Comparison of ENCODE assay signal across 22 mouse cellular contexts in genomic region chr1:93970380-93970779, GRCm38 (mm10). TPM values are rescaled to one million over a fixed set of nuclear protein-coding genes. Genes with fewer than 3 reads are reported as not detected.
"Had no signal": no experiment of that assay in that cellular context is flagged by ENCODE, and none has a peak within 500 bp of the region (broad histone marks: within the 10 kb centered on the region; RNA-seq: fewer than 3 reads in every experiment).

No protein-coding gene starts in this region.

RNA-seq across cellular contexts. Expression of gene Gal3st2c, which starts 19.9 kb away (rescaled TPM):
- polyA plus RNA-seq: heart, embryonic 10.5 days; heart, embryonic 13.5 days; hindbrain, embryonic 10.5 days; hindbrain, embryonic 11.5 days; hindbrain, embryonic 12.5 days; hindbrain, embryonic 13.5 days; hindbrain, embryonic 14.5 days; hindbrain, embryonic 15.5 days; hindbrain, embryonic 16.5 days; hindbrain, postnatal 0 days; intestine, embryonic 14.5 days; intestine, embryonic 16.5 days; kidney, adult 2 months; kidney, embryonic 14.5 days; kidney, embryonic 15.5 days; kidney, embryonic 16.5 days; kidney, postnatal 0 days had no signal

RNA-seq across cellular contexts. Expression of gene Neu4, which starts 49.9 kb away (rescaled TPM):
- polyA plus RNA-seq: heart, embryonic 10.5 days; heart, postnatal 0 days; hindbrain, embryonic 10.5 days; hindbrain, embryonic 11.5 days; hindbrain, embryonic 12.5 days; hindbrain, embryonic 13.5 days; hindbrain, embryonic 15.5 days; intestine, embryonic 14.5 days; intestine, embryonic 15.5 days; intestine, embryonic 16.5 days; intestine, postnatal 0 days; kidney, adult 2 months; kidney, embryonic 14.5 days; kidney, embryonic 15.5 days; kidney, embryonic 16.5 days; kidney, postnatal 0 days; large intestine, adult 2 months had no signal

RNA-seq across cellular contexts. Expression of gene Gal3st2b, which starts 52.3 kb away (rescaled TPM):
- polyA plus RNA-seq: heart, embryonic 10.5 days; heart, embryonic 13.5 days; hindbrain, embryonic 10.5 days; hindbrain, embryonic 11.5 days; hindbrain, embryonic 13.5 days; hindbrain, embryonic 15.5 days; inflammation-experienced regulatory T-cells, adult 6 months; intestine, embryonic 14.5 days; kidney, embryonic 14.5 days; kidney, embryonic 15.5 days; kidney, postnatal 0 days had no signal
